Mouse (Mus musculus) embryonic facial prominence, embryonic 14.5 days (tissue): ENCODE measurements around the gene Ddx51. TPM values are rescaled to one million over a fixed set of nuclear protein-coding genes. Genes with fewer than 3 reads are reported as not detected.
A peak's percentile ranks its signal among the peaks of the same experiment; 100 is the strongest.

Experiments used
- ATAC-seq: fragments of 200-750 bp; cut with Nextera tagmentation; 2 replicates; pipeline ENCODE4 v1.8.0; 2017; ENCODE audit warnings: low read depth, moderate number of reproducible peaks, moderate TSS enrichment
- DNase-seq: peaks from one replicate; pipeline ENCODE4 v3.0.0-alpha.2; 2015; ENCODE audit warnings: low spot score
- H3K27ac ChIP-seq: fragments of 300-500 bp; sonication (generic); replicated peaks from 2 replicates; pipeline ENCODE4 v1.5.1; 2014; ENCODE audit warnings: low read depth, mild to moderate bottlenecking, low read length, moderate library complexity
- H3K27me3 ChIP-seq: fragments of 300-500 bp; sonication (generic); replicated peaks from 2 replicates; pipeline ENCODE4 v1.6.1; 2014; ENCODE audit warnings: low read length; ENCODE audit not compliant: control insufficient read depth, insufficient read depth
- H3K36me3 ChIP-seq: fragments of 300-500 bp; sonication (generic); 2 replicates; pipeline ENCODE4 v1.6.1; 2014; ENCODE audit warnings: low read length, mixed read lengths; ENCODE audit not compliant: control insufficient read depth, insufficient read depth
- H3K4me1 ChIP-seq: fragments of 300-500 bp; sonication (generic); 2 replicates; pipeline ENCODE4 v1.6.1; 2014; ENCODE audit warnings: antibody characterized with exemption, low read length; ENCODE audit not compliant: control insufficient read depth, insufficient read depth
- H3K4me2 ChIP-seq: fragments of 300-500 bp; sonication (generic); 2 replicates; pipeline ENCODE4 v1.6.1; 2014; ENCODE audit warnings: low read depth, mild to moderate bottlenecking, low read length, moderate library complexity, mixed read lengths
- H3K4me3 ChIP-seq: fragments of 300-500 bp; sonication (generic); 2 replicates; pipeline ENCODE4 v1.5.1; 2014; ENCODE audit warnings: low read depth, mild to moderate bottlenecking, low read length
- H3K9ac ChIP-seq: fragments of 300-500 bp; sonication (generic); 2 replicates; pipeline ENCODE4 v1.6.1; 2014; ENCODE audit warnings: low read depth, mild to moderate bottlenecking, low read length, moderate library complexity, mixed read lengths
- H3K9me3 ChIP-seq: fragments of 300-500 bp; sonication (generic); 2 replicates; pipeline ENCODE4 v1.6.1; 2016; ENCODE audit warnings: low read length; ENCODE audit not compliant: control insufficient read depth
- WGBS: fragments of 180-500 bp; shearing (Covaris S2); extraction: QIAGEN DNeasy Blood & Tissue Kit; methylation state at CpG from one replicate; pipeline ENCODE4 v1.1.7; 2014; 5-methylcytosine and 5-hydroxymethylcytosine counted together
- polyA plus RNA-seq: library from polyadenylated mRNA; unstranded; fragments of >200 nt; fragmentation: Nextera tagmentation; extraction: Ambion mirVana; gene quantifications from 2 replicates; pipeline ENCODE4 v1.2.1, GENCODE M21; 2014

Ddx51 gene
- 24.2 and 28.2 TPM in 2 replicates for polyA plus RNA-seq

DNA sequence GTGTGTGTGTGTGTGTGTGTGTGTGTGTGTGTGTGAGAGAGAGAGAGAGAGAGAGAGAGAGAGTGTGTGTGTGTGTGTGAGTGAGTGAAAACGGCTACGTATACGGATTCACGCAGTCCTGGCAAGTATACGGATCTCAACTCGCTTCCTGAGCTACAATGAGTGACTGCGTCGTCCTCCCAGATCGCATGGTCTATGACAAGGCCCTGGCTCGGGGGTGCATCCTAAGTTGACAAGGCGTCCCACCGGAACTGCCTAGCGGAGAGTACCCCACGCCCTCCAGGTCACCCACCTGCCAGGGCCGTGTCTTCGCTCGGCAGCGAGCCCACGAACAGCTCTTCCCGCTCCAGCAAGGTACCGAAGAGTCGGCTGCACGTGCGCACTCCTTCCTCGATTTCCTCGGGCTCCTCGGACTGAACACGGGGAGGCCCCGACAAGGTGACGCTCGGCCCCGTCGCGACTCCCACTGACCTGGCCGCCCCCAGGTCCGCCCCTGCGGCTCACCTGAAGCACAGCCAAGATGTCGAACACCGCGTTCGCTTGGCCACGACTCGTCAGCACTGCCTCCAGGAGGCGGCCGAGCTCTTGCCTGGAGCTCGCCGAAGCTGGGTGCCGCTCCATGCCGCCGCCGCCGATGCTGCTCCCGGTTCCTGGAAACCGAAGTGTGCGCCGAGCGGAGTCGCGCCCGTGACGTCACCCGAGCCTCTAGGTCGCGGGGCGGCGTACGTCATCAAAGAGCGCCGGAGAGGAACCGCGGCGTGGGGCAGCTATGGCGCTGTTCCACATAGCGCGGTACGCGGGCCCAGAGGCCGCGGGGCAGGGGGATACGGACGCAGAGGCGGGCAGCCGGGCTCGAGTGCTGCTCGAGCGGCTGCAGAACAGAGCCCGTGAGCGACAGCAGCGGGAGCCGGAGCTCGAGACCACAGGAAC, at the start of gene Ddx51, which contains the start of gene Noc4l:
Gene Ddx51, plus strand, starts transcription at position 733 of the 930 bp plus-strand sequence.
Gene Noc4l, minus strand, starts transcription at position 699 of the 930 bp plus-strand sequence.
- Histone ChIP-seq H3K4me2 (peak within 1 kb of the TSS; percentile 92), H3K27ac (peak within 1 kb of the TSS; percentile 44; the same call in 1 of the 2 replicates), H3K4me3 (peak within 1 kb of the TSS; percentile 99), H3K36me3 (peaks cover 74% of the 10 kb centered on the region), H3K9ac (peak within 1 kb of the TSS; percentile 92), H3K4me1 (peaks cover 5% of the 10 kb centered on the region), H3K27me3 (no peaks in the 10 kb centered on the region), H3K9me3 (no peaks in the 10 kb centered on the region)
- 1% methylated on average over 71 of the region's 91 CpGs for WGBS
- peak; percentile 87 for ATAC-seq
- peak; percentile 97 for DNase-seq

DNA sequence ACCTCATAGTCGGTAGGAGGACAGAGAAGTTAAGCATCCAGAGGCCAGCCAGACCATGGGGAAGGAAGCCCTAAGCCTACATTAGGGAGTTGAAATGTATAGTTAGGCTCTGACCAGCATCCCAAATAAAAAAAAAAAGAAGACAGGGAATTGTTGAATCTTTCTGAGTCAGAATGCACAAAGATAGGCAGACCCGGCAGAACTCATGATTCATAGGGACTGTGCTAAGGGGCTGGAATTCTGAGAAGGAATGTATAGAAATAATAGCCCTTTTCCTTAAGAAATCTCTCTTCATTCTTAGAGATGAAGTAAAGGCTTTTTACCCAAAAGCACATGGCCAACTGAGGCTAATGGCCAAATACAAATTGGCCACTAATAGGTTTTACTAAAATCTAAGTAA, 48.9 kb upstream of the Ddx51 start:
- 87% methylated on average over 2 of the region's 2 CpGs for WGBS
- H3K27ac ChIP-seq, result no peak overlapping the region
- no peak overlapping the region for H3K4me2 ChIP-seq
- ATAC-seq (no peak), DNase-seq (no peak)
- peaks cover 2% of the 10 kb centered on the region; the same call in 1 of the 2 replicates for H3K4me1 ChIP-seq
- no peaks in the 10 kb centered on the region for H3K9me3 ChIP-seq
- no peak overlapping the region for H3K4me3 ChIP-seq
- no peak overlapping the region for H3K9ac ChIP-seq
- no peaks in the 10 kb centered on the region for H3K36me3 ChIP-seq
- H3K27me3 ChIP-seq, result no peaks in the 10 kb centered on the region

DNA sequence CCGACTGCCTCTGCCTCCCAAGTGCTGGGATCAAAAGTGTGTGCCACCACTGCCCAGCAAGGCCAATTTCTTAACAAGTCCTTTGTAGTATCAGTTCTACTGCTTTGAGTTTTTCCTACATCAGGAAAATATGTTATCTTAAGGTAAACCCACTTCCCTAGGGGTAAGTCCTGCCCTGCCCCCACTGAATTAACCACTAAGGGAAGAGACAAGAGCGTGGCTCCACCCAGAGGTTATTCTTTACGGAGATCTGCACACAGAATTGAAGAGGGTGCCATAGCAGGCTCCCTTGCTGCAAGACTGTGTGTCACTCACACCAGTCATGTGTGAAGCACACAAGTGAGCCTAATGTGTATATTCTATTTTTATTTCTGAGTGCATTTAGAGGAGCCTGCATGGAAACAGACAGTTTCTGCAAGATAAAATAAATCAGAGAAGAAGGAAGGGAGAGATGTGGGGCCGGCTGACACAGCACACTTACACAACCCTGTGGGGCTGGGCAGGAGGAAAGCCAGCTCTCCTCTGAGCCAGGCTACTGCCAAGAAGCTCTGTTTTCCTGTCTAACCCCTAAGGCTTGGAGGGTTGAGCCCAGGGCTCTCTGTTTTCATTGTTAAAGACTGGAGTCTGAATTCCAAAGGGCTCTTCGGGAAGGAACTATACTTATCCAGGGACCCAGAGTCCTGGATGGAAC, 47.6 kb upstream of the Ddx51 start:
- H3K9me3 ChIP-seq, result no peaks in the 10 kb centered on the region
- no peak overlapping the region for H3K9ac ChIP-seq
- no peak for ATAC-seq
- no peak overlapping the region for H3K4me2 ChIP-seq
- DNase-seq, result no peak
- no peak overlapping the region for H3K4me3 ChIP-seq
- H3K36me3 ChIP-seq, result no peaks in the 10 kb centered on the region
- no peak overlapping the region for H3K27ac ChIP-seq
- peaks cover 6% of the 10 kb centered on the region for H3K4me1 ChIP-seq
- no peaks in the 10 kb centered on the region for H3K27me3 ChIP-seq
- 52% methylated on average over 5 of the region's 5 CpGs for WGBS

DNA sequence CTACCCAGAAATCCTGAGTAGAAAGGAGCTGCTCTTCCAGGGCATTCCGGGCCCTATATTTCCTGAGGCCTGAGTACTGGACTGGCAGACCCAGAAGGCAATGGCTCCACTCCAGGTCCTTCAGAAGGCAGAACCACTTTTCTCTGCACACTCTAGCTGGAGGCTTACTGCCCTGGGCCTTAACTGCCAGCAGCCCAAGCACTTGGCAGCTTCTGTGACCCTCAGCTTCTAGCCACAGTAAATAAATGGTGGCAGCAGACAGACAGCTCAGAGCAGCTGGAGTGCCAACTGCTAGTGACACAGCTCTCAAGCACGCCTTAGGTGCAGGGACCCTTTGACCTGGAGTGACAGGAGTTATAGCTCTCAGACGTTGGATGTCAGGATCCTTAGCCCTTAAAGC, 45.5 kb upstream of the Ddx51 start:
- H3K9me3 ChIP-seq, result no peaks in the 10 kb centered on the region
- H3K9ac ChIP-seq, result no peak overlapping the region
- no peak overlapping the region for H3K4me2 ChIP-seq
- H3K27me3 ChIP-seq, result no peaks in the 10 kb centered on the region
- WGBS, result 48% methylated on average over 3 of the region's 3 CpGs
- no peak overlapping the region for H3K4me3 ChIP-seq
- no peak for ATAC-seq
- peaks cover 6% of the 10 kb centered on the region for H3K4me1 ChIP-seq
- DNase-seq, result no peak
- no peaks in the 10 kb centered on the region for H3K36me3 ChIP-seq
- no peak overlapping the region for H3K27ac ChIP-seq

DNA sequence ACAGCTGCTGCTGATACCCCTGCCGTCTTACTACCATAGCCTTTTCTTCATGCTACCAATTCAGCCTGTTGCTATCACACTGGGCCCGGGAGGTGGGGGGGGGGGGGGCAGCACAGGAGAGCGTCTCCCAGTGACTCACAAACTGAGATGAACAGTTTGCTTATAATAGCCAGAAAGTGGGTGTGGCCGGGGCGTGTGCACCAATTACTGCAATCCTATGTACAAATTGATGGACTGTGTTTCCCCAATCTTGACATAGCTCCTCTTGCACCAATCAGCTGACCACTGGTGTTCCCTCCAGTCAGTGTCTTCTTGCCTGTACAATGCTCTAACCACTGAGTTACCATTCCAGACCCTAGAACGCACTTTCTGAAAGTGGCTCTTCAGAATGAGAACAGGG, 44.9 kb upstream of the Ddx51 start:
- ATAC-seq (no peak), DNase-seq (no peak)
- 65% methylated on average over 6 of the region's 6 CpGs for WGBS
- Histone ChIP-seq H3K27me3 (no peaks in the 10 kb centered on the region), H3K4me1 (peaks cover 6% of the 10 kb centered on the region), H3K27ac (no peak overlapping the region), H3K9me3 (no peaks in the 10 kb centered on the region), H3K36me3 (no peaks in the 10 kb centered on the region), H3K4me3 (no peak overlapping the region), H3K9ac (no peak overlapping the region), H3K4me2 (no peak overlapping the region)

DNA sequence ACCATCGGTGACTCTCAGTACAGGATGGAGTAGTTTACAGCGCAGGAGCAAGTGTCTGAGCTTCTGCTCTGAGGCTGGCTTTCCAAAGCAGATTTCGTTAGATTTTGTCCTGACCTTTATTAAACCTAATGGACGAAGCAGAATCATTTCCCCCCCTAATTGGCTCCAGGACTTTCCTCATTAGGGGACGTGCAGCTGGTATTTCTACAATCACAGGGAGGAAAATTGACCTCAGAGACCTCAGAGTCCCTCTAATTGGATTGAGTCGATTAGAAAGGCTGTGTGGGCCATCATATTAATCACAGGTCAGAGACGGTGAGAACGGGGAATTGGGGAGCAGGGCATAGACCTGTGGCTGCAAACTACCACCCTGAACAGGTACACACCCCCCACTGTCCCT, 44.3 kb upstream of the Ddx51 start:
- no peak overlapping the region for H3K4me3 ChIP-seq
- H3K9ac ChIP-seq, result no peak overlapping the region
- H3K9me3 ChIP-seq, result no peaks in the 10 kb centered on the region
- no peak overlapping the region for H3K4me2 ChIP-seq
- DNase-seq (no peak), ATAC-seq (no peak)
- no peaks in the 10 kb centered on the region for H3K36me3 ChIP-seq
- H3K27me3 ChIP-seq, result no peaks in the 10 kb centered on the region
- no peak overlapping the region for H3K27ac ChIP-seq
- 35% methylated on average over 8 of the region's 8 CpGs for WGBS
- peaks cover 6% of the 10 kb centered on the region for H3K4me1 ChIP-seq

DNA sequence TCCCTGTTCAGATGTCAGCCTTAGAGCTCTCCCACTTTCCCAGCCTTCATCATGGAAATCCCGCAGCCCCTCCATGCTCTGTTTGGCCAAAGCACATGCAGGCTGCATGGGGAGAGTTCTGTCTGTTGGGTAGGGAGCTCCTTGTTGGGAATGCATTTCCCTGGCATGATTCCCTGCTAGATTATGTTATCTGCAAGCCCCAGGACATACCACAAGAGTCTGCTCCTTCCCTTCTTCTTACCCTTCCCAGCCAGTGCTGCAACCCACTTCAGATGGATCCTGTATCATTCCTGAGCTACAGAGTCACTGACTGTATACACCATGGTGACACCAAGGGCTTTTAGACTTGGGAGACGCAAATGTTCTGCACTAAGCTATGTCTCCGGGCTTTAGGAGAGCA, 43.8 kb upstream of the Ddx51 start:
- no peaks in the 10 kb centered on the region for H3K36me3 ChIP-seq
- DNase-seq, result no peak
- no peak overlapping the region for H3K27ac ChIP-seq
- H3K4me3 ChIP-seq, result no peak overlapping the region
- H3K4me1 ChIP-seq, result peaks cover 6% of the 10 kb centered on the region
- H3K9ac ChIP-seq, result no peak overlapping the region
- 71% methylated on average over 3 of the region's 3 CpGs for WGBS
- ATAC-seq, result no peak
- no peak overlapping the region for H3K4me2 ChIP-seq
- no peaks in the 10 kb centered on the region for H3K9me3 ChIP-seq
- no peaks in the 10 kb centered on the region for H3K27me3 ChIP-seq

DNA sequence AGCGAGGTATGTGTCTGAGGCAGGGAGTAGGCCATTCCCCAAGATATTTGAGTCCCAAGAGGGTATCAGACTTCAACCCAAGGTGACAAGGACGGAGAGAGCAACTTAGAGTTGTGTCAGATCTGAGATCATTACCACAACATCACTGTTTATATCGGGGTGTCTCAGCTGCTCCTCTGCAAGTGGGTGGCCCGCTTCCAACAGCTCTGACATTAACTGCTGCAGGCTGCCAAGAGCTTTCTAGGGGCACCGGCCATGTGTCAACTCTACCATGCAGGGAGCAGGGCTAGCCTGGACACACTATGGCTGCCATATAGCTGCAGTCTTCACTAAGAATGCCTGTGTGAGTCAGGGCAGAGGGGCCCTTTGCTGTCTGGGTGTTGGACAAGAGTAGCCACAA, 43.4 kb upstream of the Ddx51 start:
- H3K9ac ChIP-seq, result no peak overlapping the region
- peaks cover 6% of the 10 kb centered on the region for H3K4me1 ChIP-seq
- no peak for DNase-seq
- H3K36me3 ChIP-seq, result no peaks in the 10 kb centered on the region
- H3K9me3 ChIP-seq, result no peaks in the 10 kb centered on the region
- H3K27me3 ChIP-seq, result no peaks in the 10 kb centered on the region
- no peak overlapping the region for H3K4me3 ChIP-seq
- ATAC-seq, result no peak
- WGBS, result 62% methylated on average over 5 of the region's 5 CpGs
- no peak overlapping the region for H3K27ac ChIP-seq
- no peak overlapping the region for H3K4me2 ChIP-seq
